Mouse (Mus musculus) lung, postnatal 0 days (tissue): ENCODE measurements at regions not wholly inside any gene's neighbourhood (a gene's known extent, or its start where the extent isn't known, plus 50 kb on each side); places are given as distances from the start of the nearest gene placed in this dataset.
"Not testable (repeated sequence)": the region's sequence is repeated elsewhere in the genome, so short reads cannot be mapped to it uniquely, and the experiment has no call there.

ENCODE experiments used
- CTCF ChIP-seq: IDR thresholded peaks from 2 replicates; pipeline ENCODE4 v1.5.1; 2016; ENCODE audit warnings: antibody characterized with exemption, mild to moderate bottlenecking
- EP300 ChIP-seq: IDR thresholded peaks from 2 replicates; pipeline ENCODE4 v1.6.1; 2016; ENCODE audit warnings: antibody characterized with exemption, mild to moderate bottlenecking, control low read depth

DNA sequence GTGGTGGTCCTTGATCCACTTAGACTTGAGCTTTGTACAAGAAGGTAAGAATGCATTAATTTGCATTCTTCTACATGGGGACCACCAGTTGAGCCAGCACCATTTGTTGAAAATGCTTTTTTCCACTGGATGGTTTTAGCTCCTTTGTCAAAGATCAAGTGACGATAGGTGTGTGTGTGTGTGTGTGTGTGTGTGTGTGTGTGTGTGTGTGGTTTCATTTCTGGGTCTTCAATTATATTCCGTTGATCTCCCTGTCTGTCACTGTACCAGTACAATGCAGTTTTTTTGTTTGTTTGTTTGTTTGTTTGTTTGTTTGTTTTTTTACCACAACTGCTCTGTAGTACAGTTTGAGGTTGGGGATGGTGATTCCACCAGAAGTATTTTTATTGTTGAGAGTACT, 206.1 kb upstream of the 4930578C19Rik start:
- TF ChIP-seq CTCF, EP300: not testable (repeated sequence)
